Mouse (Mus musculus) intestine, embryonic 16.5 days (tissue): Measurements from ENCODE around the gene Btn2a2. TPM values are rescaled to one million over a fixed set of nuclear protein-coding genes. Genes with fewer than 3 reads are reported as not detected.

Experiments used
- ATAC-seq: fragments of 200-750 bp; cut with Nextera tagmentation; 2 replicates; pipeline ENCODE4 v1.8.0; 2017; ENCODE audit warnings: moderate TSS enrichment, moderate library complexity
- H3K27ac ChIP-seq: fragments of 300-500 bp; sonication (generic); 2 replicates; pipeline ENCODE4 v1.5.1; 2014; ENCODE audit warnings: mild to moderate bottlenecking, low read length
- H3K27me3 ChIP-seq: fragments of 300-500 bp; sonication (generic); replicated peaks from 2 replicates; pipeline ENCODE4 v1.6.1; 2014; ENCODE audit warnings: low read length, control low read depth, mixed read lengths; ENCODE audit not compliant: control insufficient read depth, insufficient read depth
- H3K36me3 ChIP-seq: fragments of 300-500 bp; sonication (generic); 2 replicates; pipeline ENCODE4 v1.6.1; 2014; ENCODE audit warnings: low read length, control low read depth; ENCODE audit not compliant: control insufficient read depth, insufficient read depth
- H3K4me1 ChIP-seq: fragments of 300-500 bp; sonication (generic); 2 replicates; pipeline ENCODE4 v1.6.1; 2014; ENCODE audit warnings: low read length, control low read depth, mixed read lengths; ENCODE audit not compliant: control insufficient read depth, insufficient read depth
- H3K4me2 ChIP-seq: fragments of 300-500 bp; sonication (generic); 2 replicates; pipeline ENCODE4 v1.6.1; 2014; ENCODE audit warnings: low read depth, low read length, control low read depth
- H3K4me3 ChIP-seq: fragments of 300-500 bp; sonication (generic); 2 replicates; pipeline ENCODE4 v1.5.1; 2014; ENCODE audit warnings: mild to moderate bottlenecking, low read length
- H3K9ac ChIP-seq: fragments of 300-500 bp; sonication (generic); 2 replicates; pipeline ENCODE4 v1.6.1; 2014; ENCODE audit warnings: low read depth, low read length
- H3K9me3 ChIP-seq: fragments of 300-500 bp; sonication (generic); 2 replicates; pipeline ENCODE4 v1.6.1; 2016; ENCODE audit warnings: low read length, control low read depth; ENCODE audit not compliant: control insufficient read depth
- WGBS: fragments of 180-500 bp; shearing (Covaris S2); extraction: QIAGEN DNeasy Blood & Tissue Kit; methylation state at CpG from one replicate; pipeline ENCODE4 v1.1.7; 2014; 5-methylcytosine and 5-hydroxymethylcytosine counted together
- polyA plus RNA-seq: library from polyadenylated mRNA; unstranded; fragments of >200 nt; fragmentation: Nextera tagmentation; extraction: Ambion mirVana; gene quantifications from 2 replicates; pipeline ENCODE4 v1.2.1, GENCODE M21; 2015

Gene Btn2a2
- polyA plus RNA-seq, 1 experiment from 2014 or later, result 0.12 TPM

- Histone ChIP-seq H3K4me2 (no peak overlapping the region), H3K4me3 (no peak overlapping the region), H3K9me3 (no peaks in the 10 kb centered on the region), H3K36me3 (no peaks in the 10 kb centered on the region), H3K4me1 (peaks cover 2% of the 10 kb centered on the region; the same call in 1 of the 2 replicates), H3K27me3 (no peaks in the 10 kb centered on the region), H3K27ac (no peak overlapping the region), H3K9ac (no peak overlapping the region)
- ATAC-seq, result no peak
- 92% methylated on average over 2 of the region's 2 CpGs for WGBS
Observed at GRCm38 (mm10) chr13:23483153-23483552, 5.5 kb downstream of the Btn2a2 start.

- no peak overlapping the region for H3K27ac ChIP-seq
- H3K4me1 ChIP-seq, result no peaks in the 10 kb centered on the region
- no peaks in the 10 kb centered on the region for H3K36me3 ChIP-seq
- H3K4me3 ChIP-seq, result no peak overlapping the region
- H3K9me3 ChIP-seq, result no peaks in the 10 kb centered on the region
- no peak overlapping the region for H3K9ac ChIP-seq
- 30% methylated on average over 2 of the region's 2 CpGs for WGBS
- no peak for ATAC-seq
- no peaks in the 10 kb centered on the region for H3K27me3 ChIP-seq
- no peak overlapping the region for H3K4me2 ChIP-seq
Observed at GRCm38 (mm10) chr13:23475658-23476057, 13.0 kb downstream of the Btn2a2 start.

- 5% methylated on average over 9 of the region's 9 CpGs for WGBS
- peaks cover 19% of the 10 kb centered on the region for H3K4me1 ChIP-seq
- no peaks in the 10 kb centered on the region for H3K36me3 ChIP-seq
- no peaks in the 10 kb centered on the region for H3K9me3 ChIP-seq
- H3K4me3 ChIP-seq, result no peak overlapping the region
- H3K27me3 ChIP-seq, result no peaks in the 10 kb centered on the region
- H3K27ac ChIP-seq, result no peak overlapping the region
- no peak overlapping the region for H3K4me2 ChIP-seq
- H3K9ac ChIP-seq, result no peak overlapping the region
- ATAC-seq, result peak; percentile 60
Observed at GRCm38 (mm10) chr13:23466911-23467310, 21.7 kb downstream of the Btn2a2 start.

- Histone ChIP-seq H3K4me1 (peaks cover 19% of the 10 kb centered on the region), H3K4me2 (no peak overlapping the region), H3K36me3 (no peaks in the 10 kb centered on the region), H3K9ac (no peak overlapping the region), H3K4me3 (no peak overlapping the region), H3K27me3 (no peaks in the 10 kb centered on the region), H3K9me3 (no peaks in the 10 kb centered on the region), H3K27ac (no peak overlapping the region)
- 79% methylated on average over 1 of the region's 1 CpGs for WGBS
- ATAC-seq, result no peak
Observed at GRCm38 (mm10) chr13:23466306-23466705, 22.4 kb downstream of the Btn2a2 start.

- Histone ChIP-seq H3K9me3 (no peaks in the 10 kb centered on the region), H3K4me1 (peaks cover 19% of the 10 kb centered on the region), H3K36me3 (no peaks in the 10 kb centered on the region), H3K27me3 (no peaks in the 10 kb centered on the region), H3K27ac (no peak within 1 kb of the TSS), H3K4me2 (peak within 1 kb of the TSS; percentile 88), H3K9ac (peak within 1 kb of the TSS; percentile 70), H3K4me3 (peak within 1 kb of the TSS; percentile 64)
- peak; percentile 29; the same call in 1 of the 2 replicates for ATAC-seq
- 2% methylated on average over 7 of the region's 7 CpGs for WGBS
Observed at GRCm38 (mm10) chr13:23465600-23466109, 23.0 kb downstream of the Btn2a2 start, which contains the start of gene Btn1a1. Gene Btn1a1, minus strand, starts transcription at chr13:23465901.

- Histone ChIP-seq H3K36me3 (no peaks in the 10 kb centered on the region), H3K27me3 (no peaks in the 10 kb centered on the region), H3K4me1 (peaks cover 19% of the 10 kb centered on the region), H3K27ac (no peak overlapping the region), H3K9ac (peak overlapping the region; percentile 70), H3K4me3 (peak overlapping the region; percentile 64), H3K9me3 (no peaks in the 10 kb centered on the region), H3K4me2 (peak overlapping the region; percentile 88)
- WGBS, result 9% methylated on average over 11 of the region's 11 CpGs
- peak; percentile 24; the same call in 1 of the 2 replicates for ATAC-seq
Observed at GRCm38 (mm10) chr13:23464841-23465366, 23.8 kb downstream of the Btn2a2 start.

DNA sequence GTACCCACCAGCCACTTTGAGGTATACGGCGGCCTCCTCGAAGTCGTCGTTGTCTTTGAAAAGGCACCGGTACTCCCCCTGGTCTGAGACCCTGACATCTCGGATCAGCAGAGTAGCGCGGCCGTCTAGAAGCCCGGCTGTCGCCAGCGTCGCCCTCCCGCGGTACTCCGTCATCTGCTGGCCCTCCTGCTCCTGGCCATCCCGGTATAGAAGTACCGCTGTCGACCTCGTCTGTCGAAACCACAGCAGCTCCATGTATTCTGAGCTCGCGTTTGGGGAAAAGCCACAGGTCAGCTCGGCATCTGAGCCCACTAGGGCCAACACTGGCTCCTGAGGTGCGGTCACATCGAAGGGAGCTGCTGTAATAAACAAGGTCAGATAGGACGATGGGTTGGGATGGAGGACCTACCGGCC, 24.4 kb downstream of the Btn2a2 start:
- Histone ChIP-seq H3K9ac (peak overlapping the region; percentile 70), H3K27ac (no peak overlapping the region), H3K36me3 (no peaks in the 10 kb centered on the region), H3K4me1 (peaks cover 19% of the 10 kb centered on the region), H3K4me2 (peak overlapping the region; percentile 88), H3K9me3 (no peaks in the 10 kb centered on the region), H3K4me3 (peak overlapping the region; percentile 64), H3K27me3 (no peaks in the 10 kb centered on the region)
- WGBS, result under 1% methylated on average over 29 of the region's 29 CpGs
- peak; percentile 41 for ATAC-seq

DNA sequence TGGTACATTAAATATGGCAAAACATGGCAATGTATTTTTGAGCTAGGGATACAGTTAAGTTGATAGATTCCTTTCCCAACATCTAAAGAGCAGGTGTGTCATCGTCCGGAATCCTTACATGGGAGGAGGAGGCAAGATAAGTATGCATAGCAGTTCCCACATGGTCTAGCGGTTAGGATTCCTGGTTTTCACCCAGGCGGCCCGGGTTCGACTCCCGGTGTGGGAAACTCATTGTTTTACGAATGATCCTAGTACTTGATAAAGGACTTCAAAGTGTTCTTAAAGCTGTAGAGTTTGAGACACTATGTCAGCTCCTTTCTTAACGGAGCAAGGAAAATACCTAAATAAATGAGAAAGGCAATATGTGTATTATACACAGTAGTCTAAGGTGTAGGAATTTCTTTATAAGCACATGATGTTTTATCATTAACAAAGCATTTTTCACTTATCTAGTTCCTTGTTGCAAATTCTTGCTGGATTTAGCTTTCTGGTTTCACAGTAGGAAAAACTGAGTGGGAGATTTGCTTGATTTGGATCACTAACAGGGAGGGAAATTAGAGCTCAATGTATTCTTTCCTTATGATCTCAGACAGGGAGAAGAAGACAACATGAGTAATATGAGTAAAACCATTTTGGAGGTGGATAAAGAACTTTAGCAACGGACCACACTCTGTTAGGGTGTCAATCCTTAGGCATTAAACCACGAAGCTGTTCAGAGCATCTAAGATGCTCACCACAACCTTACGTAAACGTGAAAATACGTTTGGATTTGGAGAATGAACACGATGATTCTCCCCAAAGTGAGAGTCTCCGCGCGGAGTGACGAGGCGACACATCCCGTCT, 25.1 kb downstream of the Btn2a2 start:
- H3K36me3 ChIP-seq, result no peaks in the 10 kb centered on the region
- under 1% methylated on average over 21 of the region's 21 CpGs for WGBS

DNA sequence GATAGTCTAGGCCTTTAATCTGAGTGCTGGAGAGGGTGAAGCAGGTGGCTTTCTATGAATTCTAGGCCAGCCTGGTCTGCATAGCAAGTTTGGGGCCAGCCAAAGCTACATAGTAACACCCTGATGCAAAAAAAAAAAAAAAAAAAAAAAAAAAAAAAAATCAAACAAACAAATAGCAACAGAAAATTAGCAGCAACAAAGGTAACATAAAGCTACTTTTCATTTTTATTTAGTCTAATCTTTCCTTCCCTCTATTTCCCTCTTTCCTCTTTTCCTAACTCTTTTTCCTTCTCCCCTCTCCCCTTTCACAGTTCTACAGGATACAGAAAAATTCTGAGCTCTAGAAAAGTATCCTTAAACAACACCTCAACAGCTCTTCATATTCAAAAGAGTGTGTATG, 26.0 kb downstream of the Btn2a2 start:
- H3K9me3 ChIP-seq, result no peaks in the 10 kb centered on the region
- peaks cover 19% of the 10 kb centered on the region for H3K4me1 ChIP-seq
- H3K27ac ChIP-seq, result no peak overlapping the region
- H3K9ac ChIP-seq, result no peak overlapping the region
- ATAC-seq, result no peak
- no peaks in the 10 kb centered on the region for H3K36me3 ChIP-seq
- no peak overlapping the region for H3K4me3 ChIP-seq
- 0 out of 2 replicates have a peak, but pooled peaks cover 2% of the 10 kb centered on the region for H3K27me3 ChIP-seq
- H3K4me2 ChIP-seq, result no peak overlapping the region

More for the DNA sequence above, 25.1 kb downstream of the Btn2a2 start:
- no peak overlapping the region for H3K27ac ChIP-seq
- peak overlapping the region; percentile 70 for H3K9ac ChIP-seq
- H3K9me3 ChIP-seq, result no peaks in the 10 kb centered on the region
- H3K4me3 ChIP-seq, result peak overlapping the region; percentile 64
- peak; percentile 66 for ATAC-seq
- H3K4me1 ChIP-seq, result peaks cover 19% of the 10 kb centered on the region
- H3K27me3 ChIP-seq, result 0 out of 2 replicates have a peak, but pooled peaks cover under 1% of the 10 kb centered on the region
- H3K4me2 ChIP-seq, result peak overlapping the region; percentile 88
